Mouse (Mus musculus) liver, embryonic 16.5 days (tissue): ENCODE measurements around the gene Itga3. TPM values are rescaled to one million over a fixed set of nuclear protein-coding genes. Genes with fewer than 3 reads are reported as not detected.
A peak's percentile ranks its signal among the peaks of the same experiment; 100 is the strongest.

Experiments
- ATAC-seq: fragments of 200-750 bp; cut with Nextera tagmentation; 2 replicates; pipeline ENCODE4 v1.8.0; 2017; ENCODE audit warnings: low read depth, mild to moderate bottlenecking, moderate number of reproducible peaks, moderate library complexity
- H3K27ac ChIP-seq: fragments of 300-500 bp; sonication (generic); 2 replicates; pipeline ENCODE4 v1.5.1; 2014; ENCODE audit warnings: mild to moderate bottlenecking, low read length
- H3K27me3 ChIP-seq: fragments of 300-500 bp; sonication (generic); 2 replicates; pipeline ENCODE4 v1.6.1; 2014; ENCODE audit warnings: low read depth, low read length, mixed read lengths; ENCODE audit not compliant: control insufficient read depth, insufficient read depth
- H3K36me3 ChIP-seq: fragments of 300-500 bp; sonication (generic); 2 replicates; pipeline ENCODE4 v1.6.1; 2014; ENCODE audit warnings: mild to moderate bottlenecking; ENCODE audit not compliant: control insufficient read depth, insufficient read depth
- H3K4me1 ChIP-seq: fragments of 300-500 bp; sonication (generic); 2 replicates; pipeline ENCODE4 v1.6.1; 2014; ENCODE audit warnings: low read depth, low read length, mixed read lengths; ENCODE audit not compliant: control insufficient read depth
- H3K4me2 ChIP-seq: fragments of 300-500 bp; sonication (generic); 2 replicates; pipeline ENCODE4 v1.6.1; 2014; ENCODE audit warnings: low read depth, low read length, mixed read lengths
- H3K4me3 ChIP-seq: fragments of 300-500 bp; sonication (generic); 2 replicates; pipeline ENCODE4 v1.5.1; 2014; ENCODE audit warnings: low read depth, mild to moderate bottlenecking, low read length
- H3K9ac ChIP-seq: fragments of 300-500 bp; sonication (generic); 2 replicates; pipeline ENCODE4 v1.6.1; 2014; ENCODE audit warnings: low read depth, low read length
- H3K9me3 ChIP-seq: fragments of 300-500 bp; sonication (generic); replicated peaks from 2 replicates; pipeline ENCODE4 v1.6.1; 2016; ENCODE audit warnings: low read length; ENCODE audit not compliant: control insufficient read depth
- WGBS: fragments of 180-500 bp; shearing (Covaris S2); extraction: QIAGEN DNeasy Blood & Tissue Kit; methylation state at CpG from one replicate; pipeline ENCODE4 v1.1.7; 2014; ENCODE audit not compliant: insufficient replicate concordance; 5-methylcytosine and 5-hydroxymethylcytosine counted together
- polyA plus RNA-seq: library from polyadenylated mRNA; unstranded; fragments of >200 nt; fragmentation: Nextera tagmentation; extraction: Ambion mirVana; gene quantifications from 2 replicates; pipeline ENCODE4 v1.2.1, GENCODE M21; 2015

Itga3 gene
- polyA plus RNA-seq, 1 experiment from 2014 or later, result 2.2 TPM

DNA sequence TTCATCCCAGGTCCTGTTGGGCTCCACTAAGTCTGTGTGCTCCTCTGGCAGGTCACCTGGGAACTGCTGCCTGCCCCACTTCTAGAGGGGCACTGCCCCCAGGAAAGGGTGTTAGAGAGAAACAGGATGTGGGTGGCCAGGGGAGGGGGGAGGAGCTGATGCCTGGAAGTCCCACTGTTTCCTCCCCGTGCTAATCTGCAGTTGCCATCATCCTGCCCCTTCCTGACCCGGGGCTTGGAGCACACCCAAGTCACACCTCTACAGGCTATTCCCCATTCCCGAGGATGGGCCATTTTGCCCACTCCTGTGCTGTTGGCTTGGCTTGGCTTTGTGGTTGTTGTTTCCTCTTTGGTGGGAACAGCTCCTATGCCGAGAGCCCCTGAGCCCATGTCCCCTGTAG, 76.1 kb downstream of the Itga3 start:
- 10% methylated on average over 4 of the region's 4 CpGs for WGBS
- no peak for ATAC-seq
- H3K9ac ChIP-seq, result peak overlapping the region; percentile 15; the same call in 1 of the 2 replicates
- no peak overlapping the region for H3K4me3 ChIP-seq
- H3K27me3 ChIP-seq, result no peaks in the 10 kb centered on the region
- H3K4me2 ChIP-seq, result peak overlapping the region; percentile 28; the same call in 1 of the 2 replicates
- H3K36me3 ChIP-seq, result peaks cover 38% of the 10 kb centered on the region
- H3K27ac ChIP-seq, result peak overlapping the region; percentile 32
- no peaks in the 10 kb centered on the region for H3K9me3 ChIP-seq
- peaks cover 71% of the 10 kb centered on the region for H3K4me1 ChIP-seq

DNA sequence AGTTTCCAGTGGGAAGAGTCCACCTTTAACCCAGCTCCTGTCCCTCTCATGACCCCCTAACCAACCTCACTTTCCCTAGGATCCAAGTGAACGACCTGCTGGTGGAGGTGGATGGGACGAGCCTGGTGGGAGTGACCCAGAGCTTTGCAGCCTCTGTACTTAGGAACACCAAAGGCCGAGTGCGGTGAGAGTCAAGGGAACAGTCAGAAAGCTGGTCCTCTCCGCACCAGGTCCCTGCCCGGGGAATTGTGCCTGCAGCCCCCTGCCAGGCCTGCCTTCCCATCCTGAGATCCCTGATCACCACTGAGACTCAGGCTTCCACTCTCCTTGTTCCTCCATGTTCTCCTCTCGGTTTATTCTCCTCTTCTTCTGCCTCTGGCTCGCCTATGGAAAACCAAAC, 76.5 kb downstream of the Itga3 start:
- Histone ChIP-seq H3K36me3 (peaks cover 34% of the 10 kb centered on the region), H3K27me3 (no peaks in the 10 kb centered on the region), H3K9ac (no peak overlapping the region), H3K4me3 (no peak overlapping the region), H3K9me3 (no peaks in the 10 kb centered on the region), H3K4me1 (peaks cover 75% of the 10 kb centered on the region), H3K27ac (peak overlapping the region; percentile 32), H3K4me2 (no peak overlapping the region)
- ATAC-seq, result no peak
- 51% methylated on average over 8 of the region's 8 CpGs for WGBS

GRCm38 (mm10) chr11:94998041-94998531, 78.5 kb downstream of the Itga3 start:
- Histone ChIP-seq H3K27ac (peak overlapping the region; percentile 89), H3K9me3 (no peaks in the 10 kb centered on the region), H3K4me3 (peak overlapping the region; percentile 56), H3K9ac (peak overlapping the region; percentile 65), H3K27me3 (no peaks in the 10 kb centered on the region), H3K4me2 (peak overlapping the region; percentile 66), H3K36me3 (peaks cover 27% of the 10 kb centered on the region), H3K4me1 (peaks cover 92% of the 10 kb centered on the region)
- peak; percentile 45 for ATAC-seq
- WGBS, result 27% methylated on average over 16 of the region's 16 CpGs

GRCm38 (mm10) chr11:94997596-94997995, 79.0 kb downstream of the Itga3 start:
- Histone ChIP-seq H3K9ac (peak overlapping the region; percentile 65), H3K36me3 (peaks cover 23% of the 10 kb centered on the region), H3K4me1 (peaks cover 97% of the 10 kb centered on the region), H3K27ac (peak overlapping the region; percentile 89), H3K27me3 (no peaks in the 10 kb centered on the region), H3K4me2 (peak overlapping the region; percentile 66), H3K4me3 (peak overlapping the region; percentile 56), H3K9me3 (no peaks in the 10 kb centered on the region)
- 17% methylated on average over 5 of the region's 5 CpGs for WGBS
- peak; percentile 93 for ATAC-seq

DNA sequence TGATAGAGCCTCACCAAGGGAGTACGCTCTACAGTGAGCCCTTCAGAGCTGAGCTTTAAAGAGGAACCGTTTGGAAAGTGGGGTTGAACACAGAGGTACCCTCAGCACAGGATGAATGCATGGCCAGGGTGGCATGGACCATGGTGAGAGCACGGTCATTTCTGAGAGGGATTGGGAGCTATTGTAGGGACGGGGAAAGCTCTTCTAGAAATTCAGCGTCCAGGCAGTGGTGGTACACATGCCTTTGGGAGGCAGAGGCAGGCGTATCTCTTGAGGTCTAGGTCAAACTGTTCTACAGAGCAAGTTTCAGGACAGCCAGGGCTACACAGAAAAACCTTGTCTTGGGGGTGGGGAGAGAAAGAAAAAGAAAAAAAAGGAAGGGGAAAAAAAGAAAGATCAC, 79.6 kb downstream of the Itga3 start:
- peak overlapping the region; percentile 65 for H3K9ac ChIP-seq
- H3K27ac ChIP-seq, result peak overlapping the region; percentile 89
- H3K9me3 ChIP-seq, result no peaks in the 10 kb centered on the region
- H3K27me3 ChIP-seq, result no peaks in the 10 kb centered on the region
- H3K36me3 ChIP-seq, result peaks cover 16% of the 10 kb centered on the region
- no peak for ATAC-seq
- peak overlapping the region; percentile 56 for H3K4me3 ChIP-seq
- WGBS, result 54% methylated on average over 6 of the region's 6 CpGs
- peak overlapping the region; percentile 66 for H3K4me2 ChIP-seq
- H3K4me1 ChIP-seq, result peaks cover 98% of the 10 kb centered on the region

- Histone ChIP-seq H3K4me1 (peaks cover 92% of the 10 kb centered on the region), H3K9ac (peak overlapping the region; percentile 87), H3K9me3 (no peaks in the 10 kb centered on the region), H3K27ac (peak overlapping the region; percentile 58), H3K4me2 (peak overlapping the region; percentile 97), H3K36me3 (peaks cover 9% of the 10 kb centered on the region), H3K4me3 (peak overlapping the region; percentile 84), H3K27me3 (no peaks in the 10 kb centered on the region)
- ATAC-seq, result no peak
- 70% methylated on average over 8 of the region's 8 CpGs for WGBS
Observed at GRCm38 (mm10) chr11:94996101-94996500, 80.5 kb downstream of the Itga3 start.

GRCm38 (mm10) chr11:94994947-94995772, 81.4 kb downstream of the Itga3 start:
- WGBS, result 42% methylated on average over 11 of the region's 11 CpGs
- no peaks in the 10 kb centered on the region for H3K9me3 ChIP-seq
- ATAC-seq, result no peak
- peak overlapping the region; percentile 84 for H3K4me3 ChIP-seq
- H3K9ac ChIP-seq, result peak overlapping the region; percentile 87
- no peaks in the 10 kb centered on the region for H3K27me3 ChIP-seq
- H3K27ac ChIP-seq, result peak overlapping the region; percentile 58
- H3K4me2 ChIP-seq, result peak overlapping the region; percentile 97
- H3K36me3 ChIP-seq, result peaks cover 9% of the 10 kb centered on the region
- peaks cover 88% of the 10 kb centered on the region for H3K4me1 ChIP-seq
